Mouse (Mus musculus): Measurements from ENCODE around the gene Dnhd1. TPM values are rescaled to one million over a fixed set of nuclear protein-coding genes. Genes with fewer than 3 reads are reported as not detected.

The Dnhd1 gene
- 0.46 and 0.71 TPM in 2 replicates for polyA plus RNA-seq (2015; fragmentation: Nextera tagmentation; extraction: Ambion mirVana)

DNA sequence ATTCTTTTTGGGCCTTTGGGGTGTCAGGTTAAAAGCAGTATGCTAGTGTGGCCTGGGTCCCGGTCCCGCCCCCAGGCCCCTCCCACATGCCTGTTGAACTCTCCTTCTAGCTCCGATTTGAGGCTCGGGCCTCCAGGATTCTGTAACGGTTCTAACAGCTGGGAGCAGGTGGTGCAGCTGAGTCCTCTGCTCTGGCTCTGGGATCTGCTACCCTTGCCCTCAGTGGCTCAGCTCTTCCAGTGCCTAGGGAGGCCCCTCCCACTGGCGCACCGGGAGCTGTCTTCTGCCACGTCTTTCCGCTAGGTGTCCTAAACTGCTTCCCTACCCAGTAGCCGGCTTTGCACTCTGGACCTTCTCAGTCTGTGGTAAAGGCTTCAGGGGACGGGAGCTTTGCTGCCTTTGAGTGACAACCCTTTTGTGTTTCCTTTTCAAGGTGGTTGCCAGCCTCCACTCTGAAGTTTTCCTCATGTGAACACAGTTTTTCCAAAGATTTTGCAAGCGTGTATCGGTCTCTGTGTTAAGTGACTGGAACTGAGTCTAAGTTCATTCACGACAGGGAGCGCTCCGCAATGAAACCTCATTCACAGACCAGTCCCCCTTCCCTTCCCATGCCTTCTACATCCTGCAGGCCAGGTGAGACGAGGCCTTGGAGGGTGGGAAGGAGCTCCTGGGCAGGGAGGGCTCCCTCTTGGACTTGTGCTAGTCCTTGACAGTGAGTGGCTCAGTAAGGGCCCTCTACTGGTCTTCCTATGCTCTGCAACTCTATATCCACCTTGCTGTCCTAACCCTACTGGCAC lies at the start of gene Dnhd1:
Dnhd1 (plus strand) TSS at position 189 of the 797 bp plus-strand sequence.

DNA sequence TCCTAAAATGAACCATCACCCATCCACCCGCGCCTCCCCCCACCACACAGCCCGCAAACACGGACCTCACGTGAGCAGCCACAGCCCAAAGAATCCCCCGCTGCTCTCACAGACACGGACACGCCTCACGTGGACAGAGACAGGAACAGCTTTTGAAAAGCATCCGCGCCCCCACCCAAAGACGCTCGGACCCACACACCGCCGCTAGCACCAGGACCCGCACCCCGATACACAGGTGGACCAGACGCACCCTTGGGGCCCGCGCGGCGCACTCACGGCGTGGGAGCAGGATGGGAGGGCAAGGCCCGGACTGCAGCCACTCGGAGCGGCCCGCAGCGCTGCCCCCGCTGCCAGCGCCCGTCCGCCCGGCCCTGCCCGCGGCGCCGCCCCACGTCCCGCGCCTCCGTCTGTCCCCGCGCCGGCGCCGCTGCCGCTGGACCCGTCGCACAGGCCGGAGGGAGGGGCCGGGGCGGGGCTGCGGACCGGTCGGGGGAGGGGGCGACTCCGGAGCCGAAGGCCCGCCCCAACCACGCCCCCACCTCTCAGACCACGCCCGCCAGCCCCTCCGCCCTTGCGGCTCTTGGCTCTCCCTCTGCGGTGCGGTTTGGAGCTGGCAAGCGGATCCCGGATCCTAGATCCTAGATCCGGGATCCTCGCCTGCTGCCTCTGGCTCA lies 17.4 kb upstream of the Dnhd1 start, which contains the start of gene Trim3:
Trim3 (minus strand) TSS at position 445 of the 674 bp plus-strand sequence.

DNA sequence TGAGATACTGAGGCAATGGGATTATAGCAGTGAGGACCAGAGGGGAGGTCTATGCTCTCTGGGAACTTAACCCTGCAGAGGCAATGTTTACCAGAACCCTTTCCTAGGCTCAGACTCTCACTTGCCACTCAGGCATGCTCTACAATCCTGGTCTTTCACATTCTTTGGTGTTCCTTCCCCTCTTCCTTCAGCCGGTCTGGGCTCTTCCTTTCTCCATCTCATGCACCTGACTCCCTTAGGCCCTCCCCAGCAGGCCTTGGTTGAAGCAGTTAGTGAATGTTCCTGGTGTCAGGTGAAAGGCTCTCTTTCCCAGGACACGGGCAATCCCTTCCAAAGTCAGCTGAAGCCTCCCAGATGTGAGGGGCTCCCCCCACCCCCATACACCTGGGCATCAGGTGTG lies 10.9 kb upstream of the Dnhd1 start, which contains the start of gene Timm10b:
Timm10b (plus strand) TSS at position 301 of the 400 bp plus-strand sequence.

GRCm38 (mm10) chr7:105640233-105640893 lies 10.3 kb upstream of the Dnhd1 start, which contains the start of the genes Arfip2 and Gm45799:
TSS of gene Arfip2 (minus strand) at chr7:105640416.
TSS of gene Gm45799 (plus strand) at chr7:105640552.

DNA sequence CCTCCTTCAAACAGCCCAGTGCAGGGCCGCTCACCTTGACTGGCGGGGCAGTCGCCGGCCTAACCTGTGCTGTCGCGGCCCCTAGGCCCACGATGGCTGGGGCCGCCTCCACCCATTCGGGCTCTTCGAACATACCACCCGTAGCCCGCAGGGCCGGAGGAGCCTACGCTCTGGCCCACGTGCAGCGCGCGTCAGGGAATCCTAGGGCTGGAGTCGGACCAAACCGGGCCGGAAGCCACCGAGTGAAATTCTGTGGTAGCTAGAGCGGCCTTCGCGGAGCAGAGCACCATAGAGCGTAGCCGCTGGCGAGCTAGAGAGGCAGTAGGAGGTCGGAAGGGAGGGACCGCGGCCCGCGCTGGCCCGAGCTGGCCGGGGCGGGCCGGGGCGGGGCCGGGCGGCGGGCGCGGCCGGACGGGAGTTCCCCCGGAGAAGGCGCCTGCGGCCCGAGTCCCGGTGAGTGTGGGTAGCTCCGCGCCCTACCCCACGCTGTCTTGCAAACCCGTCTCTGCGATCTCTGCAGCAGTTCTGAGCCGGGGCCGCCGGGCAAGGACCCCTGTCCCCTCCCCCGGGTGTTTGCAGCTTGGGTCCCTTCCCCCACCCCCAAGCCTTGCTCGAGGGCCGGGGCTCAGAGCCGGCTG lies 85.8 kb downstream of the Dnhd1 start, which contains the start of gene Ilk:
Ilk (plus strand) TSS at position 329 of the 638 bp plus-strand sequence.

DNA sequence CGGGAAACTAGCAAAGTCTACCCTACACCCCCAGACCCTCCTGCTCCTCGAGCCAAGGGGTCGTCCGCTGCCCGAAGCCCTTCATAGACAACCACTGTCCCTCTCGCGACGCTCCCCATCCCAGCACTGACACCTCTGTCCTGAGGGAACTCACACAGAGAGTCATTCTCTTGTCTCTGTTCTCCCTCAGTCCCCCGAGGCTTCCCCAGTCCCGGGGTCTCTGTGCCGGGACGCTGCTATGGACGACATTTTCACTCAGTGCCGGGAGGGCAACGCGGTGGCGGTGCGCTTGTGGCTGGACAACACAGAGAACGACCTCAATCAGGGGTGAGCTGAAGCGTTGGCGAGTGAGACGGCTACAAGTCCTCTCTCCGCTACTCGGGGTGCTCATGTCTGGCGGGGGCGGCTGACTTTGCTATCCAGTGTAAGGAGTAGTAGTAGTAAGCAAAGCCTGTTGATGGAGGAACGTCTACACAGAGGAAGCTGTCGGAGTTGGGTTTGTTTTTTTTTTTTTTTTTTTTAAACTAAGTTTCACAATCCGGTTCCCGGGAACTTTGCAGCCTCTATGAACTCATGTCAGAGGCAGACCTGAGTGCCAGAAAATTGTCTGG lies 86.4 kb downstream of the Dnhd1 start, which contains the start of gene Rrp8:
Rrp8 (minus strand) TSS at position 475 of the 611 bp plus-strand sequence.

DNA sequence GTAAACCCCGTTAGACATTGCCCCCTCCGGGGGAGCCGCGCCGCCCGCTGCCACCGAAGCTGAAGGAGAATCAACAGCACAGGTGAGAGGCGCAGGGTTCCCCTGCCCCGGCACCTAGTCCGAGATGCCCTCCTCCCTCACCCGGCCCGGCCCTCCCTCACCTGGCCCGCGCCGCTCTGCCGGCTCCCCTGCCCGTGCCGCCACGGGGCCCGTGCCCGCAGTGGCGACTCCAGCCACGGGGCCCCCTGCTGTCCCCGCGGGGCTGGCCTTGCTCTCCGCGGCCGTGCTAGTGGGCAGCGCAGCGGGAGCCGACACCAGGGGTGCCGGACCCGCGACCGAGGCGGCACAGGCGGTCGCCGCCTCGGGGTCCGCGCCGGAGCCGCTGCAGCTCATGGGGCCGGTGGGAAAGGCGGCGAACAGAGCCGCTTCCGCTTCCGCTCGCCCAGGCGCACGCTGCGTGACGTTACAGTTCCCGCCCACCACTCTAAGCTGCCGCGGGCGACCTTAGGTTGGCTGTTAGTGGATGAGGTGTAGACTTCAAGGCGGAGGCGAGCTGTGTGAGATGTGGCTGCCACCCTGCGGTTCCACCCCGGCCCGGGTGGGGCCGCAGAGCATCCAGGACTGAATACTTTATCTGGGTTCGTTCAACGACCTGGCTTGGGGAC lies 93.4 kb downstream of the Dnhd1 start, which contains the start of gene Taf10:
Taf10 (minus strand) TSS at position 436 of the 665 bp plus-strand sequence.

DNA sequence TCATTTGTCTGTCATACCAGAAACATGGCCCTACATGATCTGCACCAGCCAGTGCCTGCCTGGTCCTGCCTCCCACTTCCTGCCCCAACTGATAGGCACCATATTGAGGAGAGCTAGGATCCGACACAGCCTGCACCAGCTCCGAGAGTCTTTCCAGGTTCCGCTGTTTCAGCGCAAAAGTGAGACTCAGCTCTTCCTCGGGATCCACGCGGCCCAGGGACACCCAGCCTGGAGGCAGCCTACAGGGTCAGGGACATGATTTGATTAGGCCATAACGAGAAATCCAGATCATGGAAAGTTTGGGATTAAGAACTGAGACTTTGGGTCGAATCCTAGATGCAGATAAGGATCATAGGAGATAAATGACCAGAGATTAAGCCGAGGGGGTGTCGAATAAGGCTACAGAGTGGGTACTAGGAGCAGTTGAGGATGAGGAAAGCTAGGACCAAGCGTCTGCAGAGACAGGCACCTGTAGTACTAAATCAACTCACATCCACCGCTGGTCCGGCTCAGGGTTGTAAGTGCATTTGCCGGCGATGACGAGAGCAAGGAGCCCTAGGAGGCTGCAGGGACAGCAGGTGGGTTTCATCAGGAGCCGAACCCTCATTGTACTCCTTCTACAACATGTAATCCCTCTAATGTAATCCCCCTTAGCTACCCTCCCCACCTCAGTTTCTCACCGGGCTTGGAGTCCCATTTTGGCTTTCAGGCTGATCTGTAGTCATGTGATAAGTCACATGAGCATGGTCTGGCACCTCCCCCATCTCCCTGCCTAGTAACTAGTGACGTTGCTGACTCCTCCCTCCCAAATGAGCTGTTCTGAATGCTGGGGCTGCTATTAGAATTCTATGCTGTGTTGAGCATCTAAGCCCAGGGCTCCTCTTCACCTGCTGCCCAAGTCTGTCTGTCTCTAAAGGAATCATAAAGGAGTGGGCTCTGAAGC lies 101.1 kb downstream of the Dnhd1 start, which contains the start of gene Tpp1:
Tpp1 (minus strand) TSS at position 745 of the 943 bp plus-strand sequence.

Other genes with a start within 250 kb of the Dnhd1 start
- gene Cnga4, start 246.3 kb upstream of the Dnhd1 start, polyA plus RNA-seq (2015; fragmentation: Nextera tagmentation; extraction: Ambion mirVana), result 0.08 TPM in 1 of 2 replicates, not detected in the other
- not detected in 2 replicates for gene Cckbr, start 225.1 kb upstream of the Dnhd1 start, polyA plus RNA-seq (2015; fragmentation: Nextera tagmentation; extraction: Ambion mirVana)
- 86.4 and 116 TPM in 2 replicates for gene Cavin3, start 168.5 kb upstream of the Dnhd1 start, polyA plus RNA-seq (2015; fragmentation: Nextera tagmentation; extraction: Ambion mirVana)
- 41.9 and 44.7 TPM in 2 replicates for gene Smpd1, start 96.5 kb upstream of the Dnhd1 start, polyA plus RNA-seq (2015; fragmentation: Nextera tagmentation; extraction: Ambion mirVana)
- 15.7 and 18.3 TPM in 2 replicates for gene Apbb1, start 69.2 kb upstream of the Dnhd1 start, polyA plus RNA-seq (2015; fragmentation: Nextera tagmentation; extraction: Ambion mirVana)
- gene Hpx, start 50.7 kb upstream of the Dnhd1 start, polyA plus RNA-seq (2015; fragmentation: Nextera tagmentation; extraction: Ambion mirVana), result 0.54 and 0.94 TPM in 2 replicates
- 15.6 and 17.9 TPM in 2 replicates for gene Trim3, start 17.3 kb upstream of the Dnhd1 start, polyA plus RNA-seq (2015; fragmentation: Nextera tagmentation; extraction: Ambion mirVana)
- gene Timm10b, start 10.8 kb upstream of the Dnhd1 start, polyA plus RNA-seq (2015; fragmentation: Nextera tagmentation; extraction: Ambion mirVana), result 179 and 197 TPM in 2 replicates
- gene Arfip2, start 10.4 kb upstream of the Dnhd1 start, polyA plus RNA-seq (2015; fragmentation: Nextera tagmentation; extraction: Ambion mirVana), result 32.8 and 41.9 TPM in 2 replicates
- 37.9 and 39.9 TPM in 2 replicates for gene Gm45799, start 10.3 kb upstream of the Dnhd1 start, polyA plus RNA-seq (2015; fragmentation: Nextera tagmentation; extraction: Ambion mirVana)
- gene Ilk, start 85.8 kb downstream of the Dnhd1 start, polyA plus RNA-seq (2015; fragmentation: Nextera tagmentation; extraction: Ambion mirVana), result 343 and 379 TPM in 2 replicates
- 16.4 and 21.1 TPM in 2 replicates for gene Rrp8, start 86.6 kb downstream of the Dnhd1 start, polyA plus RNA-seq (2015; fragmentation: Nextera tagmentation; extraction: Ambion mirVana)
- gene Taf10, start 93.5 kb downstream of the Dnhd1 start, polyA plus RNA-seq (2015; fragmentation: Nextera tagmentation; extraction: Ambion mirVana), result 75.4 and 75.7 TPM in 2 replicates
- 45.6 and 54.1 TPM in 2 replicates for gene Tpp1, start 101.4 kb downstream of the Dnhd1 start, polyA plus RNA-seq (2015; fragmentation: Nextera tagmentation; extraction: Ambion mirVana)
- 3.5 TPM in 2 replicates for gene Dchs1, start 136.8 kb downstream of the Dnhd1 start, polyA plus RNA-seq (2015; fragmentation: Nextera tagmentation; extraction: Ambion mirVana)
- gene Mrpl17, start 160.3 kb downstream of the Dnhd1 start, polyA plus RNA-seq (2015; fragmentation: Nextera tagmentation; extraction: Ambion mirVana), result 334 and 340 TPM in 2 replicates